Mouse (Mus musculus) kidney, adult 2 months (tissue): ENCODE measurements around the gene Slbp.

Experiments used
- CTCF ChIP-seq: fragments of 200-500 bp; conservative IDR thresholded peaks from 2 replicates; pipeline ENCODE4 v1.5.1; 2011; ENCODE audit warnings: low read depth, mild to moderate bottlenecking, control low read depth, low read length, moderate library complexity, mixed read lengths; ENCODE audit not compliant: insufficient read depth, insufficient read length
- POLR2A ChIP-seq: fragments of 200-500 bp; IDR thresholded peaks from one replicate; pipeline ENCODE4 v1.6.1; 2011; ENCODE audit warnings: low read depth, low read length, control low read depth

- TF ChIP-seq POLR2A (no peak), CTCF (no peak)
Measured at GRCm38 (mm10) chr5:33671659-33672058, 19.3 kb upstream of the Slbp start.
